Mouse (Mus musculus) kidney, postnatal 0 days (tissue): ENCODE measurements around the gene Gosr1. TPM values are rescaled to one million over a fixed set of nuclear protein-coding genes. Genes with fewer than 3 reads are reported as not detected.

Experiments
- ATAC-seq: fragments of 200-750 bp; cut with Nextera tagmentation; replicated peaks from 2 replicates; pipeline ENCODE4 v1.8.0; 2017; ENCODE audit warnings: low read depth, moderate number of reproducible peaks, moderate TSS enrichment, moderate library complexity; ENCODE audit not compliant: low FRiP score
- DNase-seq: peaks from one replicate; pipeline ENCODE4 v3.0.0-alpha.2; 2016; ENCODE audit warnings: low spot score
- H3K27ac ChIP-seq: fragments of 300-500 bp; sonication (generic); 2 replicates; pipeline ENCODE4 v1.5.1; 2014; ENCODE audit warnings: mild to moderate bottlenecking
- H3K27me3 ChIP-seq: fragments of 300-500 bp; sonication (generic); 2 replicates; pipeline ENCODE4 v1.6.1; 2014; ENCODE audit warnings: low read length, mixed read lengths; ENCODE audit not compliant: insufficient read depth
- H3K36me3 ChIP-seq: fragments of 300-500 bp; sonication (generic); 2 replicates; pipeline ENCODE4 v1.6.1; 2014; ENCODE audit warnings: low read length, mixed read lengths; ENCODE audit not compliant: insufficient read depth
- H3K4me1 ChIP-seq: fragments of 300-500 bp; sonication (generic); replicated peaks from 2 replicates; pipeline ENCODE4 v1.6.1; 2014; ENCODE audit warnings: antibody characterized with exemption, low read length, mixed read lengths; ENCODE audit not compliant: insufficient read depth
- H3K4me2 ChIP-seq: fragments of 300-500 bp; sonication (generic); 2 replicates; pipeline ENCODE4 v1.6.1; 2014; ENCODE audit warnings: mild to moderate bottlenecking, low read length, moderate library complexity, mixed read lengths
- H3K4me3 ChIP-seq: fragments of 300-500 bp; sonication (generic); replicated peaks from 2 replicates; pipeline ENCODE4 v1.5.1; 2014; ENCODE audit warnings: low read depth, low read length
- H3K9ac ChIP-seq: fragments of 300-500 bp; sonication (generic); 2 replicates; pipeline ENCODE4 v1.6.1; 2014; ENCODE audit warnings: low read depth, low read length
- H3K9me3 ChIP-seq: fragments of 300-500 bp; sonication (generic); replicated peaks from 2 replicates; pipeline ENCODE4 v1.6.1; 2016; ENCODE audit warnings: low read length, inconsistent platforms, mixed read lengths
- CTCF ChIP-seq: IDR thresholded peaks from 2 replicates; pipeline ENCODE4 v1.5.1; 2016; ENCODE audit warnings: antibody characterized with exemption, low read depth, mild to moderate bottlenecking, moderate library complexity
- WGBS: fragments of 180-500 bp; shearing (Covaris S2); extraction: QIAGEN DNeasy Blood & Tissue Kit; methylation state at CpG from one replicate; pipeline ENCODE4 v1.1.7; 2014; 5-methylcytosine and 5-hydroxymethylcytosine counted together
- polyA plus RNA-seq: library from polyadenylated mRNA; unstranded; fragments of >200 nt; fragmentation: Nextera tagmentation; extraction: Ambion mirVana; gene quantifications from 2 replicates; pipeline ENCODE4 v1.2.1, GENCODE M21; 2015

The Gosr1 gene
- polyA plus RNA-seq, 1 experiment from 2014 or later = 23.9 TPM

GRCm38 (mm10) chr11:76770566-76770965 lies 7.2 kb upstream of the Gosr1 start:
- Histone ChIP-seq H3K4me2 (no peak overlapping the region), H3K9me3 (no peaks in the 10 kb centered on the region), H3K27me3 (no peaks in the 10 kb centered on the region), H3K36me3 (no peaks in the 10 kb centered on the region), H3K4me1 (no peaks in the 10 kb centered on the region), H3K4me3 (no peak overlapping the region), H3K9ac (no peak overlapping the region), H3K27ac (no peak overlapping the region)
- no peak for TF ChIP-seq CTCF
- no peak for DNase-seq
- 87% methylated on average over 5 of the region's 5 CpGs for WGBS
- ATAC-seq = no peak

GRCm38 (mm10) chr11:76763741-76764122 lies 353 bp upstream of the Gosr1 start:
- no peak for TF ChIP-seq CTCF
- Histone ChIP-seq H3K9me3 (no peaks in the 10 kb centered on the region), H3K27ac (no peak overlapping the region), H3K4me1 (0 out of 2 replicates have a peak, but pooled peaks cover 3% of the 10 kb centered on the region), H3K4me3 (peak overlapping the region; percentile 95), H3K9ac (no peak overlapping the region), H3K4me2 (peak overlapping the region; percentile 87), H3K27me3 (no peaks in the 10 kb centered on the region), H3K36me3 (peaks cover 8% of the 10 kb centered on the region; the same call in 1 of the 2 replicates)
- ATAC-seq (no peak), DNase-seq (no peak)
- 11% methylated on average over 4 of the region's 4 CpGs for WGBS

- H3K4me2 ChIP-seq = no peak overlapping the region
- no peaks in the 10 kb centered on the region for H3K4me1 ChIP-seq
- no peaks in the 10 kb centered on the region for H3K27me3 ChIP-seq
- no peak for TF ChIP-seq CTCF
- WGBS = 95% methylated on average over 3 of the region's 3 CpGs
- no peak overlapping the region for H3K4me3 ChIP-seq
- ATAC-seq (no peak), DNase-seq (no peak)
- no peak overlapping the region for H3K27ac ChIP-seq
- H3K36me3 ChIP-seq = peaks cover 56% of the 10 kb centered on the region
- no peaks in the 10 kb centered on the region for H3K9me3 ChIP-seq
- no peak overlapping the region for H3K9ac ChIP-seq
Observed at GRCm38 (mm10) chr11:76752276-76752675, 11.1 kb downstream of the Gosr1 start.

- Histone ChIP-seq H3K27me3 (no peaks in the 10 kb centered on the region), H3K36me3 (peaks cover 58% of the 10 kb centered on the region), H3K9ac (no peak overlapping the region), H3K9me3 (no peaks in the 10 kb centered on the region), H3K4me2 (no peak overlapping the region), H3K4me1 (no peaks in the 10 kb centered on the region), H3K27ac (no peak overlapping the region), H3K4me3 (no peak overlapping the region)
- 88% methylated on average over 9 of the region's 9 CpGs for WGBS
- ATAC-seq (no peak), DNase-seq (no peak)
- TF ChIP-seq CTCF = no peak
Observed at GRCm38 (mm10) chr11:76748819-76749218, 14.6 kb downstream of the Gosr1 start.

- peaks cover 58% of the 10 kb centered on the region for H3K36me3 ChIP-seq
- H3K27me3 ChIP-seq = no peaks in the 10 kb centered on the region
- no peak overlapping the region for H3K9ac ChIP-seq
- H3K27ac ChIP-seq = no peak overlapping the region
- TF ChIP-seq CTCF = 0 out of 2 replicates have a peak, but pooled peaks have one; percentile 12
- ATAC-seq (no peak), DNase-seq (no peak)
- 100% methylated on average over 1 of the region's 1 CpGs for WGBS
- no peak overlapping the region for H3K4me2 ChIP-seq
- no peak overlapping the region for H3K4me3 ChIP-seq
- no peaks in the 10 kb centered on the region for H3K4me1 ChIP-seq
- H3K9me3 ChIP-seq = no peaks in the 10 kb centered on the region
Observed at GRCm38 (mm10) chr11:76745921-76746320, 17.5 kb downstream of the Gosr1 start.

- Histone ChIP-seq H3K9me3 (no peaks in the 10 kb centered on the region), H3K36me3 (peaks cover 51% of the 10 kb centered on the region), H3K4me3 (no peak overlapping the region), H3K4me1 (no peaks in the 10 kb centered on the region), H3K4me2 (no peak overlapping the region), H3K27me3 (no peaks in the 10 kb centered on the region), H3K27ac (no peak overlapping the region), H3K9ac (no peak overlapping the region)
- WGBS = 68% methylated on average over 7 of the region's 7 CpGs
- DNase-seq (peak; percentile 44), ATAC-seq (no peak)
- peak; percentile 61 for TF ChIP-seq CTCF
Observed at GRCm38 (mm10) chr11:76744550-76744949, 18.8 kb downstream of the Gosr1 start.

- TF ChIP-seq CTCF = no peak
- WGBS = 96% methylated on average over 7 of the region's 7 CpGs
- Histone ChIP-seq H3K4me1 (no peaks in the 10 kb centered on the region), H3K9me3 (no peaks in the 10 kb centered on the region), H3K27me3 (no peaks in the 10 kb centered on the region), H3K36me3 (peaks cover 34% of the 10 kb centered on the region; the same call in 1 of the 2 replicates), H3K4me2 (no peak overlapping the region), H3K27ac (no peak overlapping the region), H3K9ac (no peak overlapping the region), H3K4me3 (no peak overlapping the region)
- no peak for ATAC-seq
- DNase-seq = no peak
Observed at GRCm38 (mm10) chr11:76742511-76742910, 20.9 kb downstream of the Gosr1 start.
